Mouse (Mus musculus): ENCODE measurements around the gene Myh6.
"Not testable (repeated sequence)": the region's sequence is repeated elsewhere in the genome, so short reads cannot be mapped to it uniquely, and the experiment has no call there.

Myh6 gene

GRCm38 (mm10) chr14:54958503-54958902 lies 8.2 kb downstream of the Myh6 start:
- no peak for DNase-seq (ENCODE audit: low read depth, low spot score)

GRCm38 (mm10) chr14:54956533-54956932 lies 10.2 kb downstream of the Myh6 start:
- DNase-seq (ENCODE audit: low read depth, low spot score) = no peak

GRCm38 (mm10) chr14:54955481-54955880 lies 11.2 kb downstream of the Myh6 start:
- no peak for DNase-seq (ENCODE audit: low read depth, low spot score)

GRCm38 (mm10) chr14:54954474-54954873 lies 12.3 kb downstream of the Myh6 start:
- DNase-seq (ENCODE audit: low read depth, low spot score) = no peak

- no peak for DNase-seq (ENCODE audit: low read depth, low spot score)
Measured at GRCm38 (mm10) chr14:54953664-54954206, 13.0 kb downstream of the Myh6 start.

- DNase-seq (ENCODE audit: low read depth, low spot score) = no peak
Measured at GRCm38 (mm10) chr14:54951587-54951986, 15.1 kb downstream of the Myh6 start.

- no peak for DNase-seq (ENCODE audit: low read depth, low spot score)
Measured at GRCm38 (mm10) chr14:54950493-54950892, 16.2 kb downstream of the Myh6 start.

GRCm38 (mm10) chr14:54948781-54949180 lies 17.9 kb downstream of the Myh6 start:
- DNase-seq (ENCODE audit: low read depth, low spot score) = no peak

- DNase-seq (ENCODE audit: low read depth, low spot score) = not testable (repeated sequence)
Measured at GRCm38 (mm10) chr14:54947008-54947407, 19.7 kb downstream of the Myh6 start.

GRCm38 (mm10) chr14:54945975-54946704 lies 20.6 kb downstream of the Myh6 start:
- DNase-seq (ENCODE audit: low read depth, low spot score) = no peak

- DNase-seq (ENCODE audit: low read depth, low spot score) = no peak
Measured at GRCm38 (mm10) chr14:54944939-54945338, 21.8 kb downstream of the Myh6 start.

GRCm38 (mm10) chr14:54943971-54944370 lies 22.8 kb downstream of the Myh6 start:
- DNase-seq (ENCODE audit: low read depth, low spot score) = no peak

GRCm38 (mm10) chr14:54942479-54942878 lies 24.2 kb downstream of the Myh6 start:
- DNase-seq (ENCODE audit: low read depth, low spot score) = no peak

GRCm38 (mm10) chr14:54941024-54941978 lies 25.4 kb downstream of the Myh6 start:
- DNase-seq (ENCODE audit: low read depth, low spot score) = no peak

GRCm38 (mm10) chr14:54940176-54940530 lies 26.6 kb downstream of the Myh6 start:
- no peak for DNase-seq (ENCODE audit: low read depth, low spot score)

GRCm38 (mm10) chr14:54939434-54940175 lies 27.1 kb downstream of the Myh6 start:
- peak; percentile 80 for DNase-seq (ENCODE audit: low read depth, low spot score)

- DNase-seq (ENCODE audit: low read depth, low spot score) = no peak
Measured at GRCm38 (mm10) chr14:54938431-54939219, 28.1 kb downstream of the Myh6 start.

GRCm38 (mm10) chr14:54937361-54938182 lies 29.2 kb downstream of the Myh6 start:
- no peak for DNase-seq (ENCODE audit: low read depth, low spot score)

GRCm38 (mm10) chr14:54936831-54937160 lies 29.9 kb downstream of the Myh6 start:
- DNase-seq (ENCODE audit: low read depth, low spot score) = no peak
